Mouse (Mus musculus) kidney, adult 2 months (tissue): Measurements from ENCODE around the gene Tsen2.

Experiments used
- CTCF ChIP-seq: fragments of 200-500 bp; conservative IDR thresholded peaks from 2 replicates; pipeline ENCODE4 v1.5.1; 2011; ENCODE audit warnings: low read depth, mild to moderate bottlenecking, control low read depth, low read length, moderate library complexity, mixed read lengths; ENCODE audit not compliant: insufficient read depth, insufficient read length
- POLR2A ChIP-seq: fragments of 200-500 bp; IDR thresholded peaks from one replicate; pipeline ENCODE4 v1.6.1; 2011; ENCODE audit warnings: low read depth, low read length, control low read depth

GRCm38 (mm10) chr6:115503549-115504159 is 40.8 kb upstream of the Tsen2 start:
- TF ChIP-seq POLR2A, result no peak
- TF ChIP-seq CTCF, result no peak
